Mouse (Mus musculus) heart, adult 11 months (tissue): ENCODE data around the gene Cdk6.

ENCODE experiments used
- DNase-seq: peaks from one replicate; pipeline ENCODE4 v3.0.0; 2022

Cdk6 gene

DNA sequence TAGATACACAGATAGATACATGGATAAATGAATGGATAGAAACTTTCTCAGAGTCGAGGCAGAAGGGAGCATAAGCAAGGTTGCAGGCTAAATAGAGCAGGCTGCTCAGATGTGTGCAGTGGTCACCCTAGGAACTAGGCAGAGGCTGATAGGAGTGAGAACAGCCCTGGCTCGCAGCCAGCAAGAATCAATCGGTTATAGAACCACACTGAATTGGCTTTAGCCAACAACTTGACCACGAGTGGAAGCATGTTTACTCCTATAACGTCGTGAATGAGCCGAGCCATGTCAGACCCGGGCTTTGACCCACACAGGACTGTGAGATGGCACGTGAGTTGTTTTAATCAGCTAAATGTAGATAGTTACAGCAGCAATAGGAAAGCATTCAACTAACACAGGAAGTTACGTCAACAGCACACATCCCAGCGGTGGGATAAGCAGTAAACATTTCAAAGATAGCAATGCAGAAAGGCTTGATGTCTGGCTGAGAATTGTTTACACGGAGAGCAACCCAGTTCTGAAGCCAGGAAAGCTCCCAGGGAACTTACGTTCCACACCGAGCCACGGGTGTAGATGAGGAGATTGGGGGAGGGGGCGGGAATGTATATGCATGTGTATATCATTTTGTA, 147.0 kb downstream of the Cdk6 start:
- DNase-seq = peak; percentile 91

DNA sequence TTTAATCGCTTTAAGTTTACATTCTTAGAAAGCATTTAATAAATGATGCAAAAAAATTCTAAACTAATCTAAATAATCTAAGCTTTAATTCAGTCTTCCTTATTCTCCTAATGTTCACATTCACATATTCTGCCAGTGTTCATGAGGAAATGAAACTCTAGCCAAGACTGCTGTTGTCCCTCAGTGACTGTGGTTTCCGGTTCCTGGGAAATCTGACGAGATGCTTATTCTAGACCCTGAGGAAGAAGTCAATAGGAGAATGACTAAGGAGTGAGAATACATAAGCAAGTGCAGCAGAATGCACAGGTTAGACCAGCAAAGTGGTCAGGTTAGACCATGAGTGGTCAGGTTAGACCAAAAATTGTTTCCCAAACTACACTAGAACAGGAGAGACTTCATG, 149.1 kb downstream of the Cdk6 start:
- DNase-seq = peak; percentile 97

DNA sequence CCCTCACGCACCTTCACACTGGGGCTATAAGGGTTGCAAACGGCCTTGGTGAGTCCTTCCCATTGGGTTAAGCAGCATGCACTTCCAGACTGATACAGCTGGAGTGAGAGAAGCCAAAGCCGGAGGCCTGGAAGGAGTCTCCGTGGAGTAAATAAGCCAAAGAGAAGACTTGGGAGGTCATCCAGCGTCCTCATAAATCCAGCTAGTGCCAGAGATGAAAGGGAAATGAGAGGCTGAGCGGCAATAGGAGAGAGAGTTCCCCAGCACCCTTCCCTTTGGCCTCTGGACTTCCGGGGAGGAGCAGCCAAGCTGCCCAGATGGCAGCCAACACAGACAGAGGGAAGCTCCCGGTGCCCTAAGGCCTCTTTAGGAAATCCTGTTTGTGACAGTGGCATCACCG, 149.8 kb downstream of the Cdk6 start:
- DNase-seq = peak; percentile 98

DNA sequence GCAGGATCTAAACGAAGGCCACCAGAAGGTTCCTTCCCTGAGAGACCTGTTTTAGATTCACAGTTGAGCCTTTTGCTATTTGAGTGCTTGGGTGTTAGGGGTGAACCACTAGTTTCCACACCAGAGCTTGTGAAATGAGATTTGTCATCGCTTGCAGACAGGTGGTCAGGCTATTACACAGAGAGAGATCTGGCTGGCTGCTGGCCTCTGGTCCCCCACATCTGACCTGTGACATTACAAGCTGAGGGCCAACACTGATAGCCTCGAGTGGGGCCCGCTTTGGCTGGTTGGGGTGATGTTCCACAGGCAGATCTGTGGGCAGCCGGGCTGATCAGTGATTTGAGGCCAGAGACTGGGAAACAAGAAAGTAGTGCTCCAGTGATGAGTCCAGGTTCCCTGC, 150.6 kb downstream of the Cdk6 start:
- DNase-seq = peak; percentile 91

DNA sequence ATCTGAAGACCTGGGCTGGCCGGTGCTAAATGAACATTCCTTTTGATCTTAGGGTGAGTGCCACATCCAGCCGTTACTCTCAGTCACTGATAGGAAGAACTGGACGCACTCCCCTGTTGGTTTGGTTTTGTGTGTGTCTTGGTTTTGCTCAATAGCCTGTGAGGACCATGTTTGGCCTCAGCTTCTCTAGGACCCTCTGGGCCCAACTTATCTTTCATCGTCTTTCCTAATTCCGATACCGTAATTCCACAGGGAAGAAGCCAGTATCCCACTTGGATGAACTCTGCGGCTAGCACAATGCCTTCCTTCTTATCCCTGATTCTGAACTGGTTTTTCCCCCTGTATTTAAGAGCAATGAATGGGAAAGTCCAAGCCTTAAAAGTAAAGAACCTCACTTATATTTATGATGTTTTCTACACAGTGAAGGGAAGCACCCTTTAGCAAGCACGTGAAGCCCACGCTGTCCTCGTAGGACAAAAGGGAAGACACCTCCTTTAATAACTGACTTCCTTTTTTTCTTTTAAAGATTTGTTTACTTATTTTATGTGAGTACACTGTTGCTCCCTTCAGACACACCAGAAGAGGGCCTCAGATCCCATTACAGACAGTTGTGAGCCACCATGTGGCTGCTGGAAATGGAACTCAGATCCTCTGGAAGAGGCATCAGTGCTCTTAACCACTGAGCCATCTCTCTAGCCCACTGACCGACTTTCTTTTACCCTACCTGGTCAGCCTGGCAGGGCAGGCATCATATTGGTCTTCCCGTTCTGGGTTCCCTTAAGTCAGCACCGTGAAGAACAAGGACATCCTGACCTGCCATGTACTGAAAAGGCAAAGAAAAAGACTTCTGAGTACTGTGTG, 151.7 kb downstream of the Cdk6 start:
- peak; percentile 91 for DNase-seq

DNA sequence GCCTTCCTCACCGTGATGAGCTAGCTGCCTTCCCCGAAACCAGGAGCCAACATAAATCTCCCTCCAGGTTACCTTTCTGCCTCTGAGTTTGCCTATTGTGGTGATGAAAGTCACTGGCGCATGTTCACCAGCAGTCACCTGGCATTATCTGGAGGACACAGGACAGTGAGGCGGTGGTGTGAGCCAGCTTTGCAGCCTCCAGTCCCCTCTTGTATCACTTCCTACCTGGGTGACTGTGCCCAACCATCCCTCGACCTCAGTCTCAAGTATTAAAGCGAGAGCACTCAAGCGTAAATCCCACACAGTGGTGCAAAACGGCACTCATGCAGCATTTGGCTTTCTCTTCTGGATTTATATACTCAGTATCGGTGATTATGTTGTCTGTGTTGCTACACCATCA, 152.7 kb downstream of the Cdk6 start:
- no peak for DNase-seq

DNA sequence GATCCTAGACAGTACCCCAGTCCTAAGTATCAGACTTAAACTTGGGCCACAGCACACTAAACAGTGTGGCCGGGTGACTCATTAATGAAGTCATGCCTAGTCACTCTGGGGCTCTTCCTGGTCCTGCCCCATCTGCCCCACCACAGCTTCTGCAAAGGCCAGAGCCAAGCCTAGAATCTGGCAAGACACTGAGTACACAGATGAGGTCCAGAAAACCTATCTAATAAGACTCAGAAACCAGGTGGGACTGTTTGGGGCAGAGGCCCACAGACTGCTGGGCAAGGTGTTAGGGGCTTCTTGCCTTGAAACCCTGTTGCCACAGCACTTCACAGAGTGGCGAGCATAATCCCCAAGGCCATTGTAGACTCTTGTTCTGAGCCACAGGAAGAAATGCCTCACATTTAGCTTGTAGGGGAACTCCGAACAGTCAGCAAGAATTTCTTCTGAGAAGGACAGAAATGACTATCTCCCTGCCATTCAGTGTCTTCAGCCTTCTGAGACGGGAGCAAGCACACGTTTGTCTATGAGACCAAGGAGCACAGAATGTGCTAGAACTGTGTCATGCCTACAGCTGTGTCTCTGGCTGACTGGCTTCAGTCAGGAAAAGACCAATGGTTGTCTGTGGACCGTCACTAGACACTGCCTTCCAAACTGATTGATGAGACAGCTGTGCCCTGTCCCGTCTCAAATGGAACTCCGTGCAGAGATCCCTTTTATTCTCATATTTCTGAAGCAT, 153.3 kb downstream of the Cdk6 start:
- peak; percentile 96 for DNase-seq

DNA sequence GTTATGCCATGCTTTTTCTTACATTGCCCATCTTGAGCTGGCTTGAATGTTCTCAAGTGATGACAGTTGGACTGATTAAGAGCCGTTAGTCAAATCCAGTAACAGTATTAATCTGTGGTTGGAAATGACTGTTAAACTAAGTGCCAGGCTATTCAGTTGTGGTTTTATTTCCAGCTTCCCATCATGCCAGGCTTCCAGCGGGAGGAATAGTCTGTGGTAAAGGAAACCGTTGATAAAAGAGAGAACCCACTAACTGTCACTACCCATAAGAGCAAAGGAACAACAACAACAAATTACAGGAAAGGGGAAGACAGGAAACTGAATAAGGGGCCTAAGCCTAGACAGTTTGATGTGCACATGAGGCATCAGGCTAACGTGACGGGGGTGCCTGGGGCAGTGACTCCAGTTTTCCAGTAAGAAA, 156.2 kb downstream of the Cdk6 start:
- no peak for DNase-seq

DNA sequence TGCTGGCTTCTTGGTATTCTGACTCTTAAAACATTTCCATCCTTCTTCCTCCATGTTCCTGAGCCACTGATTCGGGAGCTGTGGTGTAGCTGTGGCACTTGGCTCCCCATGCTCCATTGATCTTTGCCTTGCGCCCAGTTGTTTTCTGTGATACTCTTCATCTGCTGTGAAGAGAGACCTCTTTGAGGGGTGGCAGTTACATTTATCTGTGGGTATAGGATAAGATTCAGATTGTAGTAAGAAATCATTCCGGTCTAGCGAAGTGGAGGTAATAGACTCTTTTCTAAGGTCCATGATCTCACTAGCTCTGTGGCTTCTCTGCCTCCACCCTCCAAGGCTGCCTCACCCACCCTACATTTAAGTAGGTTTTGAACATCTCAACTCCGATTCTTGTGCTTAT, 159.0 kb downstream of the Cdk6 start:
- DNase-seq = no peak

DNA sequence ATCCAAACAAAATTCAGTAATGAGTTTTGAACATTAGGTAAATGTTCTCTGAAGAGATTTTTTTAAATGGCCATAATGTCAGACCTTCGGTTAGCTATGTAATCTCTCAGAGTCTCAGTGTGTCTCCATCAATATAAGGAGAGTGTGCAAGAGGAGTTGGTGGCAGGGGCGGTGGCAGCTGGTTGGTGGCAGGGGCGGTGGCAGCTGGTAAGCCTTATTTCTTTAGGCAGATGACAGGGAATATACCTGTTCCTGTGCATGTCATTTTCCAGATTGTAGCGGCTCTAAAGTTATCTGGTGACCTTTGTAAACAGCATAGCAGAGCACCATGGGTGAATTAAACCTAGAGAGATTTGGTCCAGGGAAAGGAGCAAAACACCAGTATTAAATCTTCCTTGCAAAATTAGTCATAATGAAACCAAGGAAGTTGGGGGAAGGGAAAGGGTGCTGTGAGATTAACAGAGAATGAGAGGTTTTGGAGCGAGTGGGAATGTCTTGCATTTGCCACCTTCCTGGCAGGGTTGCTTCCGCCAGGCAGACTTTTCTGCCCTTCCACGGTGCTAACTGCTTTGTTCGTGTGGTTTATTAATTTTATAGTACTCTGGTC, 159.8 kb downstream of the Cdk6 start:
- DNase-seq = peak; percentile 70

DNA sequence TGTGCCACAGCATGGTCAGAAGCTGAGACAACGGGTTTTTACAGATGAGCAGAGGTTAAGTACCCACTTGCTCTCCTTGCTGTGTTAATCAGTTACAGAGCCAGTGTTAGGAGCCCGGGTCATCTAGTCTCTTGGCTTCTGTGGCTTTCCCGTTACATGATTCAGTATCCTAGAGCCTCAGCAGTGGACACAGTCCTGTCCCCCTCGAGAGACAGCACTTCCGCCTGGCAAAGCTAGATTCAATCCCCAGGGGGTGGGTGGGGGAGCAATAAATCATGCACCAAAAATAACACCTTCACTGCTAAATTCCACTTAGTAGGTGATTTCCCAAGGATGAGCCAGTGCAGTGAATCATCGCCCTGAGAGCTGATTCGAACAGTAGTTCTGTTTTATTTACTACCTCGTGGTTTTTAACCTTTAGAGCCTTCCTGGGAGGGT, 160.3 kb downstream of the Cdk6 start:
- DNase-seq = peak; percentile 97

DNA sequence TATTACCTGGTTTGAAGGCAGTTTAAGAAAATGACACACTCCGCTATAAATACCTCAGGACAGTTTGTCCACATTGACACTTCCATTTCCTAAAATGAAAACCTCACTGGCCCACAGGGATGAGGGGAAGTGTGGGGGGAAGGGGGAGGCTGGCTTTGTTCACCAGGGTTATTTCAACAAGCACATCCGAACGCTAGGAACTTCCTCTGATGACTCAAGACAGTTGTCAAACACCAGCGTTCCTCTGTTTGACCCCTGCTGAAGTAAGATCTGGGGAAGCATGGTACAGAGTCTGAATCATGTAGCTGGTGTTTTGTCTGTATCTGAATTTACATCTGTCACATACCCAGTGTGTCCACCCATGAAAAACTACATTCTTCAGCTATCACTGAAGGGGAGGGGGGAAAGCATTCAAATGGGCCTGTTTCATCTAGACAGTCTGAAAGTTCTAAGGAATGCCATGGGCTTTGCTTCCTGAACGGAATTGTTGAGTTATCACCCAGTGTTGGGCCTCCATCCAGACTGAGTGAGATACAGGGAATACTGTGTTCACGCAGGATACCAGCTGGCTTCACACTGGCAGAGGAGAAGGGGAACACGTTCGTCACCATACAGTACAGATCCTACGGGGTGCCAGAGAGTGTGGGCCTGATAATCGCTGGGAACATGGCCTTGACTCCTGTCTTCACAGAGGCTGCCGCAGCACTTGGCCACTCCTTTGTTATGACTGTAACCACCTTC, 161.5 kb downstream of the Cdk6 start:
- DNase-seq = peak; percentile 99

DNA sequence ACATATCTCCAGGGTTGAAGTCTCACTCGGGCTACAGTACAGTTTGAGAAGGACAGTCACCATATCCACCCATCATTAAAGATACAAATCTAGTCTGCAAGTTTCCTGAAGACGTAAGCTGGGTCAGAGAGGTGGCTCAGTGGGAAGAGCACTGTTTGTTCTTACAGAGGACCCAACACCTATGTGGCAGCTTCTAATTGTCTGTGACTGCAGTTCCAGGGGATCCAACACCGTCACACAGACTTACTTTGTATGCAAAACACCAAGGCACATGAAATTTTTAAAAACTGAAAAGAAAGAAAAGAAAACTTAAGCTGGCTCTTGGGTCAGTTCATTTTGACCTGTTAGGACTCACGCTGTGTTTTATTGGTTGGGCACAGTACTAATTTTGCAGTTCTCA, 162.1 kb downstream of the Cdk6 start:
- peak; percentile 51 for DNase-seq

DNA sequence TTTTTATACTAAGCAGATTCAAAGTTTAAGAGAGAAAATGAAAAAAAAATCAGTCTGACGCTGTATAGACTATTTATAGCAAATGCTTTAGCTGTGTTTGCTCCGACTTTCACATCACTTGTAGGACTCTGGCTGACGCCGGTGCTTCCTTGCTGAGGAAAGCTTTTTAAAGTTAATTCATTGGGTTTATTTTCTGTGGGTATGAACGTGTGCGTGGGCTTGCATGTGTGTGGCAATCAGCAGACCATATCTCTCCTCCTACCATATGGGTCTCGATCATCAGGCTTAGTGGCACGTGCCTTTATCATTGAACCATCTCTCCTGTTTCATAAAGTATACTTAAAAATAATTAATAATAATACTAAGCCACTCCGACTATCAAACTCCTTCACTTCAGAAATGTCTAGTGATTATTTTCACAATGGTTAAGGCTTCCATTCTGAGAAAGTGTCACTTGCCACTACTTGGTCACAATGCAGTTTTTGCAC, 162.6 kb downstream of the Cdk6 start:
- peak; percentile 71 for DNase-seq

DNA sequence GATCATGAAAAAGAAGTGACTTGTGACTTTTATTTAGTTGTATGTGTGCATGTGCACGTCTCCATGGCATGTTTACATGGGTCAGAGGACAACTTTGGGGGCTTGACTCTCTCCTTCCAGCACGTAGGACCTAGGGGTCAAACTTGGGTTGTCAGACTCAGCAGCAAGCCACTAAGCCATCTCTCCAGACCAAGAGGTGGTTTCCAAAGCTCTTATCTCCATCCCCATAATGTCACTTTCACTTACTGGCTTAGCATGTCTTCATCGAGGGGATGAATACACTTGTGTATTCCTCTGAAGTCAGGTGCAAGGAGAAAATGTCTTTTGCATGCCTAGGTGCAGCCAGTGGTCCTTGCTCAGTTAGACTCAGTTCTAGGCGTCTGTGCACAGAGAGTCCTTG, 163.2 kb downstream of the Cdk6 start:
- peak; percentile 55 for DNase-seq

DNA sequence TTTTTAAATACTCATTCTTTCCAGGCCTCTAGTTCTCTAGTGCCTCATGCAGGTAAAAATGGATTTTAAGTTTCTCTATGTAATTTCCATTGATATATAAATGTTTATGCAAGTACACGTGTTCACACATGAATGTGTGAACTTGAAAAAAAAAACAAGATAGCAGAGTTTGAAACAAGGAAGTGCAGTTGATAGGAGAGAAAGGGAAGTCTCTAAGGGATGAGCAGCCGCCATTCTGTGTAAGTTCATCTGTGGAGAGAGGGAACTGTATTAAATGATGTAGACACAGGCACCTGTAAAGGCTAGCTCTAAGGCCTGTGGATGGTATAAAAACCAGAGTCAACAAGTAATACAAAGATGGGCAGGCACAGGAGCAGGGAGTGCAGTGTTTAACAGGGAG, 164.3 kb downstream of the Cdk6 start:
- DNase-seq = no peak

DNA sequence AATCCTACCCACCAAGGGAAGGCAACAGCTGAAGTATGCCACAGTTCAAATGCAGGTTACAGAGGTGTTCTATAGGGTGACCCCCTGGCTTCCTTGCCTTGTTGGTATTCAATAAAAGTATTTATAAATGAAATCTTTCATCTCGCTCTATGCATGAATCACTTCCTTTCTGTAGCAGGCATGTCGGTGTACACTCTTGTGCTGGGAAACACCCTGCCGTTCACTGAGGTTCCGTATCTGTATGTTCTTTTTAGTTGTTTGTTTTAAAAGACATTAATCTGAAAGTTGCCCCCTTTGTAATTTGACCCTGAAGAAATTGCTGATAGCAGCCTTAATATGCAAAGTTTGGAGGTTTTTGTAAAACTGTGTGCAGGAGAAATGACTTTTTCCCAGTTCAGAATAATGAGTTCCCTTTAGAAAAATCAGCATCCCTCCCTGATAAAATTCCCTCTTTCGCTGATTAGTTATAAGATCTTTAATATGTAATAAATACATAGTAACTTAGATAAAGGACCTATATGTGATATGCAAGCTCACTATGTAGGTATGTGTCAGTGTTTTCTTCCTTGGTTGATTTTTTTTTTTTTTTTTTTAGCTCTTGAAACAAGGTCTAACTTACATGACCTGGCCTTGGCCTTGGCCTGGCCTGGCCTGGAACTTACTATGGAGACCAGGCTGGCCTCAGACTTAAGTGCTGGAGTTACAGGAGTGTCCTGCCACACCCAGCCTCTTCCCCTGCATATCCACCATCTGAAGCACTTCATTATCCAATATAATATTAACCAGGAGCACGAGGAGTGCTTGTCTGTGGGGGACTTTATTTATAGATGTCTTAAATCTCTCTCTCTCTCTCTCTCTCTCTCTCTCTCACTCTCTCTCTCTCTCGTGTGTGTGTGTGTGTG, 167.4 kb downstream of the Cdk6 start:
- no peak for DNase-seq

DNA sequence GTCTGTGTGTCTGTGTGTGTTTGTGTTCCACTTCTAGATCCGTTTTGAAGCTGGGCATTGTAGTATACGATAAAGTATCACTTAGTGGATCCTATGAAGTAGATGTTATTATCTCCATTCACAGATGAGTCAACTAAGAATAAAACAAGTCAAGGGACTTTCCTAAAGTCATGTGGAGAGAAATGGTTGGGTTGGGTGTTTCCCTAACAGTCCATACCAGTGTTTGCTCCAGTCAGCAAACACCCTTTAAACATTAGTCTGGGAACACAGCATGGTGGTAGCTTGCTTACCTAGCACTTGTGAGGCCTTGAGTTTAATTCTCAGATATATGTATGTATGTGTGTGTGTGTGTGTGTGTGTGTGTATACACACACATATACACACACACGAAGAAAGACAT, 168.2 kb downstream of the Cdk6 start:
- DNase-seq = no peak

DNA sequence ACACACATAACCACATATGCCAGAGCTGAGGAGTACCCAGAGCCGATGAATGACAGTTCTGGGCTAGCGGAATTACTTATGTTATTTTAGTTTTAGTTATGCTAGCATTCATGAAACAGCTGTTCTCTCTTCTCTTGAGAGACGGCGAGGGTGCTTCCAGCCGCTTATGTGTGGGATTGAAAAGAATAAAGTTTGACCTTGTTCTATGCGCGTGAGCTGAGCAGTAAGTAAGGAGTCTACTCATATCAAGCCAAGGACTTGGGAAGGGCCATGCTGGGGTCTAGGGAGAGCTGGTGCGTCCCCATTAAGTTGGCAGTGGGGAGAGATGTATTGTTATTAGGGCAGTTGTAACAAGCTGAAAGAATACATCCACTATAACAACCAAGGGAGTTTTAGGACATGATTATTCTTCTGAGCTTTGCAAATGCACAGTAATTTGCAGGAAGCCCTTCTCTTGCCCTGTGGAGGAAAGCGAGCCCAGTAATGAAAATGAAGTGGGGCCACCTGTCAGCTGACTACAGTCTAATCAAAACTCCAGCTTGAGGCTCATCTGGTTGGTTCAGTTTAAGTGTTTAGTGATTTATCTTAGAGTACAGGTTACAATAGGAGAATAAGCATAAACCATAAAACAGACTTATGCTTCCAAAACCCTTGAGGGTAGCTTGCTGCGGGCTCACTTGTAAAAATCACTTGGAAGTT, 170.0 kb downstream of the Cdk6 start:
- peak; percentile 72 for DNase-seq

DNA sequence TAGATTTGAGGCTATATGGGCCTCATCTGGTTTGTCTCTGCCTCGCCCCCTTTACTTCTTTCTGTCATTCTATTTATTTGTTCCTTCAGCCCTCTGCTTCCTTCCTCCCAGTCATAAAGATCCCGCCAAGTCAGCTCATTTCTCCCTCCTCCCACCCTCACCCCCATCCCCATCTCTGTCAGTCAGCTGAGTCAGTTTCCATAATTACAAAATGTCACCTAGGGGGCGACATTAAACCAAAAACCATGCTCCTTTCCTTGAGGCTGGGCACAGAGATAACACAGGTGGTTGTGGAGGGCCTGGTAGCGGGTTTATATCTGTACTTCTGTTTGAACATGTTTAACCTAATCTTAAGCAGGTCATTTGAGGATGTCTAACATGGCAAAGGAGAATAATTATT, 171.3 kb downstream of the Cdk6 start:
- peak; percentile 87 for DNase-seq

DNA sequence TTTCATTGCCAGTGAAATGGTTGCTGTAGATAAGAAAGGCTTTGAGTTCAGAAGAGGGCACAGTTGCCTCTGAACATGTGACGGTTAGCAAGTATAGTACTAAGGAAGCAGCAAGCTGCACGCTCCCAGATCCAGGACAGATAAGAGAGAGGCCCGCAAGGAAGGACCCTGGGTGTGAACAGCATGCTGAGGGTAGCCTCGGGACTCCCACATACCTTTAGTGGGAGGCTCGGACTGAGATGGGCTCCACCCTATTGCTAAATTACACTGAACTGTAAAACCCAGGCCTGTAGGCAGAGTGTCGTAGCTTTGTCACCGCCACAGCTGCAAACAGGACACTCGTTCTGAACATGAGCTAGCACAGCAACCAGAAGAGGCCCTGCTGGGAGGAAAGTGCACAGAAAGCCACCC, 173.6 kb downstream of the Cdk6 start:
- peak; percentile 92 for DNase-seq
